Mouse (Mus musculus) embryonic facial prominence, embryonic 12.5 days (tissue): ENCODE results near the gene Gm17124. TPM values are rescaled to one million over a fixed set of nuclear protein-coding genes. Genes with fewer than 3 reads are reported as not detected.
"Not testable (repeated sequence)": the region's sequence is repeated elsewhere in the genome, so short reads cannot be mapped to it uniquely, and the experiment has no call there.

ENCODE experiments used
- ATAC-seq: fragments of 200-750 bp; cut with Nextera tagmentation; 2 replicates; pipeline ENCODE4 v1.8.0; 2017; ENCODE audit not compliant: insufficient number of reproducible peaks, insufficient read depth, low FRiP score, low TSS enrichment
- H3K27ac ChIP-seq: fragments of 300-500 bp; sonication (generic); 2 replicates; pipeline ENCODE4 v1.5.1; 2016; ENCODE audit warnings: mild to moderate bottlenecking
- H3K27me3 ChIP-seq: fragments of 300-500 bp; sonication (generic); 2 replicates; pipeline ENCODE4 v1.6.1; 2016; ENCODE audit warnings: mild to moderate bottlenecking, moderate library complexity
- H3K36me3 ChIP-seq: fragments of 300-500 bp; sonication (generic); 2 replicates; pipeline ENCODE4 v1.6.1; 2016; ENCODE audit warnings: mild to moderate bottlenecking
- H3K4me1 ChIP-seq: fragments of 300-500 bp; sonication (generic); 2 replicates; pipeline ENCODE4 v1.6.1; 2016
- H3K4me2 ChIP-seq: fragments of 300-500 bp; sonication (generic); replicated peaks from 2 replicates; pipeline ENCODE4 v1.6.1; 2016; ENCODE audit warnings: mild to moderate bottlenecking, moderate library complexity
- H3K4me3 ChIP-seq: fragments of 300-500 bp; sonication (generic); 2 replicates; pipeline ENCODE4 v1.5.1; 2016; ENCODE audit warnings: mild to moderate bottlenecking
- H3K9ac ChIP-seq: fragments of 300-500 bp; sonication (generic); 2 replicates; pipeline ENCODE4 v1.6.1; 2016; ENCODE audit warnings: mild to moderate bottlenecking, moderate library complexity
- H3K9me3 ChIP-seq: fragments of 300-500 bp; sonication (generic); 2 replicates; pipeline ENCODE4 v1.6.1; 2016; ENCODE audit warnings: mild to moderate bottlenecking, moderate library complexity
- WGBS: fragments of 180-500 bp; shearing (Covaris S2); methylation state at CpG from one replicate; pipeline ENCODE4 v1.1.7; 2016; 5-methylcytosine and 5-hydroxymethylcytosine counted together
- microRNA-seq: library from miRNA; unstranded; fragments of <30 nt; microRNA quantifications from one replicate; pipeline ENCODE4, GENCODE M21; 2017
- polyA plus RNA-seq: library from polyadenylated mRNA; unstranded; fragments of >200 nt; fragmentation: Nextera tagmentation; extraction: Ambion mirVana; gene quantifications from 2 replicates; pipeline ENCODE4 v1.2.1, GENCODE M21; 2016

Gene Gm17124
- not detected in 2 replicates for polyA plus RNA-seq

DNA sequence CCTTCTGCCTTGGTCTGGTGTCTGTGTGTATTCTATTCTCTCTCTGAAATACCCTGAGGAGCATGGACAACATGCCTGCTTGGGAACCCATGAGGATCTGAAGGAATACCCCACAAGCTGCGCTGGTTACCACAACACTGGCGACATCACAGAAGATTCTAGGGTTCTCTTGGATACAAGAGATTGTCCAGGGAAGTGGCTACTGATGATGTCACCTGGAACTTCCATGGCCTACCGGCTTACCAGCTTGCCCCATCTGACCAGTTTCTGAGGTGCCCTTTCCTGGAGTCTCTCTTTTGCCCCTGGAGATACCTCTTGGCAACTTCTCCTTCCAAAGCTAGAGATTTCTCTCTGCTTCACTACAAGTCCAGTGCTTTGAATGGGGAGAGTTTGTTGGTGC lies at the start of gene Gm17124:
Gene Gm17124 (minus strand): TSS at position 101 of the 400 bp plus-strand sequence.
- H3K4me2 ChIP-seq, ATAC-seq, H3K9ac ChIP-seq, H3K9me3 ChIP-seq, H3K4me1 ChIP-seq, H3K4me3 ChIP-seq, H3K27me3 ChIP-seq, H3K36me3 ChIP-seq, H3K27ac ChIP-seq: not testable (repeated sequence)
- WGBS, result no CpG with 5 or more reads among the region's 3 CpGs

GRCm38 (mm10) chr14:42641817-42642216 lies 42.1 kb upstream of the Gm17124 start, which contains the start of gene Gm3633:
Gm3633 (minus strand) TSS chr14:42641917.
- H3K27ac ChIP-seq, H3K4me2 ChIP-seq, H3K9ac ChIP-seq, ATAC-seq, H3K4me3 ChIP-seq, H3K36me3 ChIP-seq, H3K9me3 ChIP-seq, H3K27me3 ChIP-seq, H3K4me1 ChIP-seq: not testable (repeated sequence)
- WGBS, result 71% methylated on average over 1 of the region's 2 CpGs

Small RNA genes lying within 50 kb of the gene (microRNA-seq; reads per million reads assigned to microRNA genes)
- gene Gm23620 (not detected), gene Gm25228 (not detected)

Other genes starting within 250 kb of the Gm17124 start
- not detected in 2 replicates for gene Gm8005, start 160.2 kb downstream of the Gm17124 start, polyA plus RNA-seq
- gene Gm8011, start 136.0 kb downstream of the Gm17124 start, polyA plus RNA-seq, result not detected in 2 replicates
- gene Gm8020, start 97.5 kb downstream of the Gm17124 start, polyA plus RNA-seq, result not detected in 2 replicates
- not detected in 2 replicates for gene Gm8024, start 75.6 kb downstream of the Gm17124 start, polyA plus RNA-seq
- gene Gm3633, start 42.0 kb upstream of the Gm17124 start, polyA plus RNA-seq, result not detected in 2 replicates
- not detected in 2 replicates for gene Gm10378, start 56.1 kb upstream of the Gm17124 start, polyA plus RNA-seq
- gene Gm3015, start 168.9 kb upstream of the Gm17124 start, polyA plus RNA-seq, result not detected in 2 replicates
- gene Gm10377, start 198.1 kb upstream of the Gm17124 start, polyA plus RNA-seq, result not detected in 2 replicates